Comparison of ENCODE assay signal across 15 mouse cellular contexts in genomic region chr14:31237101-31237882, GRCm38 (mm10). TPM values are rescaled to one million over a fixed set of nuclear protein-coding genes. Genes with fewer than 3 reads are reported as not detected.
DNase-seq lines count a peak whose midpoint lies in the region; ATAC-seq lines count a peak whose summit lies in the region.
"Had no signal": no experiment of that assay in that cellular context is flagged by ENCODE, and none has a peak within 500 bp of the region (broad histone marks: within the 10 kb centered on the region; RNA-seq: fewer than 3 reads in every experiment).

No protein-coding gene starts in this region.

- no peak overlapping the region for H3K9ac ChIP-seq in heart, embryonic 11.5 days (ENCODE audit: low read depth, low read length)
- H3K9ac ChIP-seq: embryonic facial prominence, embryonic 12.5 days; intestine, embryonic 15.5 days; liver, embryonic 14.5 days had no signal

- no peaks in the 10 kb centered on the region for H3K27me3 ChIP-seq in heart, embryonic 11.5 days (ENCODE audit: control insufficient read depth, insufficient read depth, low read length)
- H3K27me3 ChIP-seq: embryonic facial prominence, embryonic 12.5 days; intestine, embryonic 15.5 days had no signal

- H3K4me3 ChIP-seq in heart, embryonic 11.5 days (ENCODE audit: low read depth, low read length): no peak overlapping the region
- H3K4me3 ChIP-seq: embryonic facial prominence, embryonic 12.5 days; intestine, embryonic 15.5 days; myocyte had no signal

- H3K27ac ChIP-seq in heart, embryonic 11.5 days (ENCODE audit: low read depth, low read length): no peak overlapping the region
- H3K27ac ChIP-seq: embryonic facial prominence, embryonic 12.5 days; intestine, embryonic 15.5 days; liver, embryonic 14.5 days had no signal

- no peaks in the 10 kb centered on the region for H3K36me3 ChIP-seq in heart, embryonic 11.5 days (ENCODE audit: control insufficient read depth, insufficient read depth, low read length)
- H3K36me3 ChIP-seq: embryonic facial prominence, embryonic 12.5 days; intestine, embryonic 15.5 days had no signal

- H3K4me2 ChIP-seq in heart, embryonic 11.5 days: no peak overlapping the region
- H3K4me2 ChIP-seq: embryonic facial prominence, embryonic 12.5 days; intestine, embryonic 15.5 days had no signal

- no peak for ATAC-seq in heart, embryonic 11.5 days (replicated peaks; ENCODE audit: insufficient number of reproducible peaks, low FRiP score, low TSS enrichment)
- ATAC-seq: activated CD4-positive, CD25-positive, alpha-beta regulatory T cell, adult 4 months; intestine, embryonic 15.5 days had no signal

- peak; percentile 98 for DNase-seq in heart, adult 11 months
- DNase-seq in adrenal gland, adult 8-10 months: peak; percentile 42
- peak; percentile 42 for DNase-seq in gastrocnemius, postnatal 10 days
- peak; percentile 79 for DNase-seq in lung, postnatal 10 days
- DNase-seq in spleen, adult 18-20 months: no peak
- DNase-seq in right cerebral cortex, postnatal 10 days (ENCODE audit: low spot score in 2 of 2): no peak
- DNase-seq in natural killer cell, adult 2 months (ENCODE audit: low spot score in 2 of 2): no peak
- DNase-seq: cerebellum, adult 11-12 months; thymus, adult 18-20 months had no signal

- H3K4me1 ChIP-seq in heart, embryonic 11.5 days (ENCODE audit: control insufficient read depth, insufficient read depth, low read length): no peaks in the 10 kb centered on the region
- H3K4me1 ChIP-seq: intestine, embryonic 15.5 days had no signal

- 74% methylated on average over 7 of the region's 7 CpGs for WGBS in heart, embryonic 11.5 days (ENCODE audit: insufficient replicate concordance)

- H3K9me3 ChIP-seq in heart, embryonic 11.5 days (replicated peaks; ENCODE audit: control insufficient read depth, low read length): no peaks in the 10 kb centered on the region
- H3K9me3 ChIP-seq: embryonic facial prominence, embryonic 12.5 days; intestine, embryonic 15.5 days had no signal

RNA-seq across cellular contexts. Expression of gene Phf7, which starts 13.8 kb away (rescaled TPM):
- 7.4 and 8.7 TPM in 2 replicates for polyA plus RNA-seq in heart, embryonic 11.5 days (2014; fragmentation: Nextera tagmentation; extraction: Ambion mirVana)
- total RNA-seq in adrenal gland, adult 8-10 months (2022): 1 to 10 TPM; 7.1 to 8.5 (median 8.2) TPM
- total RNA-seq in gastrocnemius, postnatal 10 days (2021): 1 to 10 TPM; 6.2 to 6.7 TPM

RNA-seq across cellular contexts. Expression of gene Bap1, which starts 14.0 kb away (rescaled TPM):
- polyA plus RNA-seq in heart, embryonic 11.5 days (2014; fragmentation: Nextera tagmentation; extraction: Ambion mirVana): 52.5 and 57.8 TPM in 2 replicates
- 10 to 100 TPM; 64.5 to 70.6 (median 68.0) TPM for total RNA-seq in adrenal gland, adult 8-10 months (2022)
- total RNA-seq in gastrocnemius, postnatal 10 days (2021): 10 to 100 TPM; 40.1 to 44.6 TPM

RNA-seq across cellular contexts. Expression of gene Sema3g, which starts 19.6 kb away (rescaled TPM):
- 0.03 and 0.08 TPM in 2 replicates for polyA plus RNA-seq in heart, embryonic 11.5 days (2014; fragmentation: Nextera tagmentation; extraction: Ambion mirVana)
- 10 to 100 TPM in 3 of 4 experiments, 1 to 10 TPM in 1; 8.8 to 12.4 (median 10.8) TPM for total RNA-seq in adrenal gland, adult 8-10 months (2022)
- total RNA-seq in gastrocnemius, postnatal 10 days (2021): 1 to 10 TPM; 7.5 to 8.7 TPM
- polyA plus RNA-seq: activated CD4-positive, CD25-positive, alpha-beta regulatory T cell, adult 4 months had no signal

RNA-seq across cellular contexts. Expression of gene Nisch, which starts 20.5 kb away (rescaled TPM):
- 286 and 325 TPM in 2 replicates for polyA plus RNA-seq in heart, embryonic 11.5 days (2014; fragmentation: Nextera tagmentation; extraction: Ambion mirVana)
- 100 to 1,000 TPM; 331 to 526 (median 414) TPM for total RNA-seq in adrenal gland, adult 8-10 months (2022)
- 100 to 1,000 TPM; 133 to 183 TPM for total RNA-seq in gastrocnemius, postnatal 10 days (2021)

RNA-seq across cellular contexts. Expression of gene Tnnc1, which starts 29.2 kb away (rescaled TPM):
- 3,123 and 3,177 TPM in 2 replicates for polyA plus RNA-seq in heart, embryonic 11.5 days (2014; fragmentation: Nextera tagmentation; extraction: Ambion mirVana)
- 1 to 10 TPM; 1.1 to 3.3 (median 1.9) TPM for total RNA-seq in adrenal gland, adult 8-10 months (2022)
- total RNA-seq in gastrocnemius, postnatal 10 days (2021): 100 to 1,000 TPM; 197 to 292 TPM
- polyA plus RNA-seq: activated CD4-positive, CD25-positive, alpha-beta regulatory T cell, adult 4 months had no signal

Comparison
In these comparisons a context has a peak if more than half of its experiments do, and no peak if none do; other contexts are left out.
1. DNase-seq: peak in heart, adult 11 months (single experiment), adrenal gland, adult 8-10 months (single experiment), gastrocnemius, postnatal 10 days (single experiment) and lung, postnatal 10 days (single experiment); none in spleen, adult 18-20 months (0 of 2), right cerebral cortex, postnatal 10 days (0 of 2) and natural killer cell, adult 2 months (0 of 2).